Mouse (Mus musculus) hindbrain, embryonic 12.5 days (tissue): Measurements from ENCODE around the gene Tlr6. TPM values are rescaled to one million over a fixed set of nuclear protein-coding genes. Genes with fewer than 3 reads are reported as not detected.
A peak's percentile ranks its signal among the peaks of the same experiment; 100 is the strongest.

Experiments used
- ATAC-seq: fragments of 200-750 bp; cut with Nextera tagmentation; 2 replicates; pipeline ENCODE4 v1.8.0; 2017; ENCODE audit warnings: moderate TSS enrichment; ENCODE audit not compliant: low FRiP score
- H3K27ac ChIP-seq: fragments of 300-500 bp; sonication (generic); 2 replicates; pipeline ENCODE4 v1.5.1; 2016; ENCODE audit warnings: mild to moderate bottlenecking
- H3K27me3 ChIP-seq: fragments of 300-500 bp; sonication (generic); 2 replicates; pipeline ENCODE4 v1.6.1; 2016; ENCODE audit warnings: mild to moderate bottlenecking
- H3K36me3 ChIP-seq: fragments of 300-500 bp; sonication (generic); 2 replicates; pipeline ENCODE4 v1.6.1; 2016; ENCODE audit warnings: mild to moderate bottlenecking
- H3K4me1 ChIP-seq: fragments of 300-500 bp; sonication (generic); 2 replicates; pipeline ENCODE4 v1.6.1; 2016
- H3K4me2 ChIP-seq: fragments of 300-500 bp; sonication (generic); replicated peaks from 2 replicates; pipeline ENCODE4 v1.6.1; 2016; ENCODE audit warnings: mild to moderate bottlenecking
- H3K4me3 ChIP-seq: fragments of 300-500 bp; sonication (generic); 2 replicates; pipeline ENCODE4 v1.5.1; 2016; ENCODE audit warnings: mild to moderate bottlenecking
- H3K9ac ChIP-seq: fragments of 300-500 bp; sonication (generic); 2 replicates; pipeline ENCODE4 v1.6.1; 2016; ENCODE audit warnings: mild to moderate bottlenecking, moderate library complexity
- H3K9me3 ChIP-seq: fragments of 300-500 bp; sonication (generic); replicated peaks from 2 replicates; pipeline ENCODE4 v1.6.1; 2016; ENCODE audit warnings: mild to moderate bottlenecking
- WGBS: fragments of 180-500 bp; shearing (Covaris S2); methylation state at CpG from one replicate; pipeline ENCODE4 v1.1.7; 2016; 5-methylcytosine and 5-hydroxymethylcytosine counted together
- polyA plus RNA-seq: library from polyadenylated mRNA; unstranded; fragments of >200 nt; fragmentation: Nextera tagmentation; extraction: Ambion mirVana; gene quantifications from 2 replicates; pipeline ENCODE4 v1.2.1, GENCODE M21; 2016

The Tlr6 gene
- 0.96 and 1.1 TPM in 2 replicates for polyA plus RNA-seq

GRCm38 (mm10) chr5:64959843-64960230 lies at the start of gene Tlr6:
Gene Tlr6, minus strand, starts transcription at chr5:64960097.
- no peak within 1 kb of the TSS for H3K27ac ChIP-seq
- no peak within 1 kb of the TSS for H3K4me3 ChIP-seq
- no peaks in the 10 kb centered on the region for H3K36me3 ChIP-seq
- H3K4me2 ChIP-seq = no peak within 1 kb of the TSS
- WGBS = 84% methylated on average over 13 of the region's 13 CpGs
- ATAC-seq = no peak
- no peaks in the 10 kb centered on the region for H3K9me3 ChIP-seq
- H3K27me3 ChIP-seq = no peaks in the 10 kb centered on the region
- no peak within 1 kb of the TSS for H3K9ac ChIP-seq
- H3K4me1 ChIP-seq = no peaks in the 10 kb centered on the region

- H3K4me1 ChIP-seq = peaks cover 4% of the 10 kb centered on the region; the same call in 1 of the 2 replicates
- no peaks in the 10 kb centered on the region for H3K9me3 ChIP-seq
- no peak for ATAC-seq
- H3K4me2 ChIP-seq = no peak overlapping the region
- H3K4me3 ChIP-seq = no peak overlapping the region
- no peak overlapping the region for H3K9ac ChIP-seq
- H3K27me3 ChIP-seq = no peaks in the 10 kb centered on the region
- no peak overlapping the region for H3K27ac ChIP-seq
- H3K36me3 ChIP-seq = no peaks in the 10 kb centered on the region
- 36% methylated on average over 4 of the region's 4 CpGs for WGBS
Measured at GRCm38 (mm10) chr5:65006011-65006491, 46.2 kb upstream of the Tlr6 start.

- H3K36me3 ChIP-seq = no peaks in the 10 kb centered on the region
- H3K9me3 ChIP-seq = no peaks in the 10 kb centered on the region
- 88% methylated on average over 4 of the region's 4 CpGs for WGBS
- no peak for ATAC-seq
- H3K27ac ChIP-seq = no peak overlapping the region
- no peak overlapping the region for H3K4me3 ChIP-seq
- no peaks in the 10 kb centered on the region for H3K27me3 ChIP-seq
- no peak overlapping the region for H3K9ac ChIP-seq
- no peak overlapping the region for H3K4me2 ChIP-seq
- peaks cover 4% of the 10 kb centered on the region; the same call in 1 of the 2 replicates for H3K4me1 ChIP-seq
Measured at GRCm38 (mm10) chr5:65005251-65005650, 45.4 kb upstream of the Tlr6 start.

- no peak overlapping the region for H3K27ac ChIP-seq
- H3K9me3 ChIP-seq = no peaks in the 10 kb centered on the region
Measured at GRCm38 (mm10) chr5:65003946-65004535, 44.1 kb upstream of the Tlr6 start.

GRCm38 (mm10) chr5:65002940-65003824 lies 43.3 kb upstream of the Tlr6 start:
- peak; percentile 54; the same call in 1 of the 2 replicates for ATAC-seq
- no peak overlapping the region for H3K27ac ChIP-seq
- WGBS = 62% methylated on average over 10 of the region's 10 CpGs

More at GRCm38 (mm10) chr5:65003946-65004535, 44.1 kb upstream of the Tlr6 start:
- WGBS = 71% methylated on average over 7 of the region's 7 CpGs
- H3K4me1 ChIP-seq = peaks cover 4% of the 10 kb centered on the region; the same call in 1 of the 2 replicates
- no peaks in the 10 kb centered on the region for H3K36me3 ChIP-seq
- H3K9ac ChIP-seq = no peak overlapping the region
- no peak overlapping the region for H3K4me3 ChIP-seq
- no peaks in the 10 kb centered on the region for H3K27me3 ChIP-seq
- no peak overlapping the region for H3K4me2 ChIP-seq
- ATAC-seq = no peak

GRCm38 (mm10) chr5:64995408-64995807 lies 35.5 kb upstream of the Tlr6 start:
- ATAC-seq = no peak
- Histone ChIP-seq H3K27me3 (no peaks in the 10 kb centered on the region), H3K4me3 (no peak overlapping the region), H3K9ac (no peak overlapping the region), H3K27ac (no peak overlapping the region), H3K4me1 (no peaks in the 10 kb centered on the region), H3K9me3 (no peaks in the 10 kb centered on the region), H3K36me3 (no peaks in the 10 kb centered on the region), H3K4me2 (no peak overlapping the region)
- 93% methylated on average over 2 of the region's 2 CpGs for WGBS

More at GRCm38 (mm10) chr5:65002940-65003824, 43.3 kb upstream of the Tlr6 start:
- Histone ChIP-seq H3K4me3 (no peak overlapping the region), H3K27me3 (no peaks in the 10 kb centered on the region), H3K4me1 (peaks cover 4% of the 10 kb centered on the region; the same call in 1 of the 2 replicates), H3K4me2 (no peak overlapping the region), H3K9me3 (no peaks in the 10 kb centered on the region), H3K9ac (no peak overlapping the region), H3K36me3 (no peaks in the 10 kb centered on the region)

- no peak overlapping the region for H3K4me3 ChIP-seq
- no peaks in the 10 kb centered on the region for H3K27me3 ChIP-seq
- no peak overlapping the region for H3K9ac ChIP-seq
- ATAC-seq = no peak
- no peak overlapping the region for H3K27ac ChIP-seq
- no peaks in the 10 kb centered on the region for H3K36me3 ChIP-seq
- no peaks in the 10 kb centered on the region for H3K4me1 ChIP-seq
- H3K4me2 ChIP-seq = no peak overlapping the region
- no peaks in the 10 kb centered on the region for H3K9me3 ChIP-seq
- 65% methylated on average over 8 of the region's 8 CpGs for WGBS
Measured at GRCm38 (mm10) chr5:64992540-64992939, 32.6 kb upstream of the Tlr6 start.

- Histone ChIP-seq H3K9me3 (no peaks in the 10 kb centered on the region), H3K36me3 (no peaks in the 10 kb centered on the region), H3K27me3 (no peaks in the 10 kb centered on the region), H3K4me3 (no peak overlapping the region), H3K4me1 (no peaks in the 10 kb centered on the region), H3K9ac (no peak overlapping the region), H3K27ac (no peak overlapping the region), H3K4me2 (no peak overlapping the region)
- no peak for ATAC-seq
- WGBS = 89% methylated on average over 1 of the region's 1 CpGs
Measured at GRCm38 (mm10) chr5:64989940-64990339, 30.0 kb upstream of the Tlr6 start.

- H3K36me3 ChIP-seq = no peaks in the 10 kb centered on the region
- no peaks in the 10 kb centered on the region for H3K9me3 ChIP-seq
- no peaks in the 10 kb centered on the region for H3K27me3 ChIP-seq
- no peaks in the 10 kb centered on the region for H3K4me1 ChIP-seq
- 75% methylated on average over 7 of the region's 7 CpGs for WGBS
- H3K4me2 ChIP-seq = no peak overlapping the region
- no peak overlapping the region for H3K27ac ChIP-seq
- ATAC-seq = no peak
- H3K4me3 ChIP-seq = no peak overlapping the region
- H3K9ac ChIP-seq = no peak overlapping the region
Measured at GRCm38 (mm10) chr5:64985971-64986370, 26.1 kb upstream of the Tlr6 start.

GRCm38 (mm10) chr5:64977128-64977527 lies 17.2 kb upstream of the Tlr6 start:
- Histone ChIP-seq H3K9ac (no peak overlapping the region), H3K36me3 (no peaks in the 10 kb centered on the region), H3K27ac (no peak overlapping the region), H3K27me3 (no peaks in the 10 kb centered on the region), H3K4me1 (no peaks in the 10 kb centered on the region), H3K9me3 (no peaks in the 10 kb centered on the region), H3K4me2 (no peak overlapping the region), H3K4me3 (no peak overlapping the region)
- ATAC-seq = no peak
- 77% methylated on average over 8 of the region's 8 CpGs for WGBS

GRCm38 (mm10) chr5:64975121-64975520 lies 15.2 kb upstream of the Tlr6 start:
- 72% methylated on average over 5 of the region's 5 CpGs for WGBS
- no peaks in the 10 kb centered on the region for H3K36me3 ChIP-seq
- H3K9ac ChIP-seq = no peak overlapping the region
- ATAC-seq = no peak
- peaks cover 11% of the 10 kb centered on the region for H3K4me1 ChIP-seq
- peaks cover 7% of the 10 kb centered on the region for H3K27me3 ChIP-seq
- H3K4me3 ChIP-seq = no peak overlapping the region
- H3K9me3 ChIP-seq = no peaks in the 10 kb centered on the region
- no peak overlapping the region for H3K27ac ChIP-seq
- H3K4me2 ChIP-seq = no peak overlapping the region
